Mouse (Mus musculus): Measurements from ENCODE around the gene Cnnm1. TPM values are rescaled to one million over a fixed set of nuclear protein-coding genes. Genes with fewer than 3 reads are reported as not detected.

Gene Cnnm1
- total RNA-seq, 2 experiments from 2014 or later: 0.42 to 0.47 TPM

GRCm38 (mm10) chr19:43510436-43511220, 70.4 kb downstream of the Cnnm1 start:
- no peak for DNase-seq (ENCODE audit: low spot score in 2 of 2)

- DNase-seq (ENCODE audit: low spot score in 2 of 2): no peak
Measured at GRCm38 (mm10) chr19:43511621-43512620, 71.7 kb downstream of the Cnnm1 start.

GRCm38 (mm10) chr19:43513874-43514273, 73.6 kb downstream of the Cnnm1 start:
- no peak for DNase-seq (ENCODE audit: low spot score in 2 of 2)

- DNase-seq (ENCODE audit: low spot score in 2 of 2): no peak
Measured at GRCm38 (mm10) chr19:43515668-43516396, 75.6 kb downstream of the Cnnm1 start.

GRCm38 (mm10) chr19:43516397-43517035, 76.3 kb downstream of the Cnnm1 start:
- DNase-seq (ENCODE audit: low spot score in 2 of 2): no peak

GRCm38 (mm10) chr19:43517320-43517719, 77.1 kb downstream of the Cnnm1 start:
- DNase-seq (ENCODE audit: low spot score in 2 of 2): no peak

- no peak for DNase-seq (ENCODE audit: low spot score in 2 of 2)
Measured at GRCm38 (mm10) chr19:43517808-43518207, 77.6 kb downstream of the Cnnm1 start.

GRCm38 (mm10) chr19:43518261-43518660, 78.0 kb downstream of the Cnnm1 start:
- no peak for DNase-seq (ENCODE audit: low spot score in 2 of 2)

- DNase-seq (ENCODE audit: low spot score in 2 of 2): no peak
Measured at GRCm38 (mm10) chr19:43519226-43519625, 79.0 kb downstream of the Cnnm1 start.

GRCm38 (mm10) chr19:43520402-43520801, 80.2 kb downstream of the Cnnm1 start:
- DNase-seq (ENCODE audit: low spot score in 2 of 2): no peak

GRCm38 (mm10) chr19:43521362-43521761, 81.1 kb downstream of the Cnnm1 start:
- no peak for DNase-seq (ENCODE audit: low spot score in 2 of 2)

- DNase-seq (ENCODE audit: low spot score in 2 of 2): no peak
Measured at GRCm38 (mm10) chr19:43521996-43522395, 81.8 kb downstream of the Cnnm1 start.

- DNase-seq (ENCODE audit: low spot score in 2 of 2): no peak
Measured at GRCm38 (mm10) chr19:43523551-43523950, 83.3 kb downstream of the Cnnm1 start.

- peak; percentile 75 to 92 for DNase-seq (ENCODE audit: low spot score in 2 of 2)
Measured at GRCm38 (mm10) chr19:43524187-43525103, 84.2 kb downstream of the Cnnm1 start, which contains the start of gene Got1. Gene Got1, minus strand, starts transcription at chr19:43524605.

- peak in 1 of 2 experiments; percentile 49 for DNase-seq (ENCODE audit: low spot score in 2 of 2)
Measured at GRCm38 (mm10) chr19:43525104-43525482, 84.9 kb downstream of the Cnnm1 start.

GRCm38 (mm10) chr19:43525566-43525965, 85.3 kb downstream of the Cnnm1 start:
- DNase-seq (ENCODE audit: low spot score in 2 of 2): no peak

GRCm38 (mm10) chr19:43526025-43526424, 85.8 kb downstream of the Cnnm1 start:
- DNase-seq (ENCODE audit: low spot score in 2 of 2): no peak

- peak in 1 of 2 experiments; percentile 22 for DNase-seq (ENCODE audit: low spot score in 2 of 2)
Measured at GRCm38 (mm10) chr19:43527131-43527530, 86.9 kb downstream of the Cnnm1 start.

GRCm38 (mm10) chr19:43528056-43528587, 87.9 kb downstream of the Cnnm1 start:
- DNase-seq (ENCODE audit: low spot score in 2 of 2): no peak
